Mouse (Mus musculus): ENCODE data around the gene Tas1r1.

The Tas1r1 gene

GRCm38 (mm10) chr4:152009076-152010051, 29.0 kb downstream of the Tas1r1 start:
- POLR2A ChIA-PET = interaction anchor here (0.6 to 7.9 kb wide), 68 partner anchors 8 to 468 kb away, joined by 3 to 79 read pairs (median 4); partner anchors contain the start of genes Phf13 (in 3 of the 4), Thap3 (in 3 of the 4), Zbtb48 (in 3 of the 4) and Nol9 (in 2 of the 4)
- CTCF ChIA-PET = interaction anchor here in 3 of 4 experiments (0.5 to 4.0 kb wide), 24 partner anchors 9 to 1926 kb away, joined by 3 to 17 read pairs (median 3); partner anchors contain the start of genes Nol9 (in 2 of the 3), Phf13 (in 2 of the 3), Tas1r1 (in 2 of the 3) and Camta1 (in 1 of the 3)

DNA sequence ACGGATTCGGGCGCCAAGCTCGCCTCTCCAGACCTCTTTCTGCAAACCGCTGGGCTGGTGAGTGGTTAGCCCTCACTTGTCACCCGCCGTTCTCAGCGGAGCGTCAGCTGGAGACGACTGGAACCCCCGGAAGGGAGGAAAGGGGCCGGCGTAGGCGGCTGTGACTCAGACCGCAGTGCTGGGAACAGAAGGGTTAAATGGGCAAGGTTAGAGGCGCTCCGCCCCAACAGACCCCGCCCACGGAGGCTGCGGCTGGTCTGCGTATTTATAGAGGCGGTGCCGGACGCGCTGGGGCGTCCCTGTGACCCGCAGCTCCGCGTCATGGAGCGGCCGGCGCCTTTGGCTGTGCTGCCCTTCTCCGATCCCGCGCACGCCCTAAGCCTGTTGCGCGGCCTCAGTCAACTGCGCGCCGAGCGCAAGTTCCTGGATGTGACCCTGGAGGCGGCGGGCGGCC, 29.7 kb downstream of the Tas1r1 start, which contains the start of gene Klhl21:
Klhl21 (plus strand) TSS at position 182 of the 454 bp plus-strand sequence.
- ChIA-PET POLR2A (interaction anchor here (0.5 to 7.9 kb wide), 64 partner anchors 9 to 900 kb away, joined by 3 to 79 read pairs (median 4); partner anchors contain the start of genes Phf13 (in 3 of the 4), Thap3 (in 3 of the 4), Zbtb48 (in 3 of the 4) and Nol9 (in 2 of the 4)), CTCF (interaction anchor here (0.6 to 4.0 kb wide), 21 partner anchors 9 to 147 kb away, joined by 3 to 17 read pairs (median 4); partner anchors contain the start of genes Nol9 (in 2 of the 4), Phf13 (in 2 of the 4), Tas1r1 (in 2 of the 4) and Camta1 (in 1 of the 4))

DNA sequence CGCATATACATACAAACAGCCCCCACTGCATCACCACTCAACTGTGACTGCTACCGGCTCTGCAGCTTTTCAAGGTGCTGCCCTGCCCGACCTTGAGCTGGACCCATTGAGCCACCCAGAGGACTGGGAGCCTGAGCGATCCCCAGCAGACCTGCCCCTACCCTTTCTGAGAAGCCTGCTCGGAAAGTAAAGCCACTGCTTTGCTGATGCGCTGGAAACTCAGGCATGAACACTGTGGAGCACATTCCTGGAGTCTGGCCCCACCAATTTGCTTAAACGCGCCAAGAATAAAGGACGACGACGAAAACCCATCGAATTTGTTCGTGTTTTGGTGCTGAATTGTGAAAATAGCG, 30.2 kb downstream of the Tas1r1 start:
- CTCF ChIA-PET = interaction anchor here (0.6 to 4.0 kb wide), 18 partner anchors 12 to 132 kb away, joined by 3 to 17 read pairs (median 4); partner anchors contain the start of genes Nol9 (in 2 of the 4), Tas1r1 (in 2 of the 4), Phf13 (in 1 of the 4) and Zbtb48 (in 1 of the 4)
- POLR2A ChIA-PET = interaction anchor here (0.5 to 7.9 kb wide), 57 partner anchors 9 to 899 kb away, joined by 3 to 79 read pairs (median 4); partner anchors contain the start of genes Phf13 (in 3 of the 4), Thap3 (in 3 of the 4), Zbtb48 (in 3 of the 4) and Nol9 (in 2 of the 4)

GRCm38 (mm10) chr4:152007481-152008147, 30.8 kb downstream of the Tas1r1 start:
- ChIA-PET CTCF (interaction anchor here in 3 of 4 experiments (0.6 to 4.0 kb wide), 11 partner anchors 11 to 130 kb away, joined by 3 to 17 read pairs (median 4); partner anchors contain the start of genes Nol9 (in 2 of the 3), Tas1r1 (in 2 of the 3) and Phf13 (in 1 of the 3)), POLR2A (interaction anchor here in 3 of 4 experiments (0.7 to 7.9 kb wide), 37 partner anchors 8 to 146 kb away, joined by 3 to 79 read pairs (median 7); partner anchors contain the start of genes Phf13 (in 3 of the 3), Zbtb48 (in 3 of the 3), Thap3 (in 2 of the 3) and Camta1 (in 1 of the 3))

GRCm38 (mm10) chr4:152006812-152007211, 31.6 kb downstream of the Tas1r1 start:
- CTCF ChIA-PET = interaction anchor here in 3 of 4 experiments (0.6 to 4.0 kb wide), 13 partner anchors 10 to 147 kb away, joined by 3 to 17 read pairs (median 4); partner anchors contain the start of genes Phf13 (in 2 of the 3) and Thap3 (in 1 of the 3)
- POLR2A ChIA-PET = interaction anchor here in 3 of 4 experiments (0.6 to 7.9 kb wide), 18 partner anchors 9 to 602 kb away, joined by 3 to 79 read pairs (median 10); partner anchors contain the start of genes Phf13 (in 3 of the 3), Thap3 (in 2 of the 3), Nol9 (in 1 of the 3) and Tas1r1 (in 1 of the 3)

GRCm38 (mm10) chr4:152006137-152006536, 32.2 kb downstream of the Tas1r1 start:
- CTCF ChIA-PET = interaction anchor here (0.8 to 4.0 kb wide), 17 partner anchors 10 to 148 kb away, joined by 3 to 17 read pairs (median 3); partner anchors contain the start of genes Phf13 (in 3 of the 4), Camta1 (in 1 of the 4) and Thap3 (in 1 of the 4)
- POLR2A ChIA-PET = interaction anchor here in 2 of 4 experiments (0.8 to 7.9 kb wide), 11 partner anchors 10 to 25 kb away, joined by 3 to 78 read pairs (median 9); partner anchors contain the start of genes Phf13 (in 2 of the 2), Thap3 (in 2 of the 2) and Zbtb48 (in 1 of the 2)

GRCm38 (mm10) chr4:152002063-152002462, 36.3 kb downstream of the Tas1r1 start:
- ChIA-PET POLR2A (interaction anchor here in 1 of 4 experiments (0.6 kb wide), 1 partner anchor 12 kb away, joined by 3 read pairs; no protein-coding TSS in a partner anchor), CTCF (interaction anchor here in 1 of 4 experiments (0.6 kb wide), 2 partner anchors 58 to 190 kb away, joined by 3 read pairs; no protein-coding TSS in a partner anchor)

DNA sequence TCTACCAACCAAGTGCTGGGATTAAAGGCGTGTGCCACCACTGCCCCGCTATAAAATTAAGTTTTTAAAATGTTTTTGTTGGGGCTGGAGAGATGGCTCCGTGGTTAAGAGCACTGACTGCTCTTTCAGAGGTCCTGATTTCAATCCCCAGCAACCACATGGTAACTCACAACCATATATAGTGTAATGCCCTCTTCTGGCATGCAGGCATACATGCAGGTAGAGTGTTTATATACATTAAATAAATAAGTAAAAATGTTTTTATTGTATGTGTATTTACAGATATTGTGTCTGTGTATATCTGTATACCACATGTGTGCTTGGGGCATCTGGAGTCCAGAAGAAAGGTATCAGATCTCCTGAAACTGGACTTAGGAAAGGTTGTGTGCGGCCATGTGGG, 37.0 kb downstream of the Tas1r1 start:
- ChIA-PET CTCF (interaction anchor here in 2 of 4 experiments (0.6 to 1.8 kb wide), 3 partner anchors 12 to 212 kb away, joined by 3 to 19 read pairs (median 5); partner anchors contain the start of gene Thap3 (in 1 of the 2)), POLR2A (no interaction called here)

DNA sequence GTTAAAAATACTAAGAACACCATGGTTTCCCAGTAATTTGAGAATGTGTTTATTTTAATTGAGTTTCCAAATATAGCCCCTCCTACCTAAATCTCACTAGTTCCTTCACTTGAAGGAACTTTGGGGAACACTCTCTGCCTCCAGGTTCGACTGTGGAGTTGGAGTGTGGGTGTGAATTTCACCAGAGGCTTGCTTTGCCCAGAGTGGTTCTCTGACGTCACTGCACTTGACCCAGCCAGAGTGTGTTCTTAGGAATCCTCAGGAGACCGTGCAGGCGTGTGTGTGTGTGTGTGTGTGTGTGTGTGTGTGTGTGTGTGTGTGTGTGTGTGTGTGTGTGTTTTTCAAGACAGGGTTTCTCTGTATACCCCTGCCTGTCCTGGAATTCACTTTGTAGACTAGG, 37.5 kb downstream of the Tas1r1 start:
- CTCF ChIA-PET = interaction anchor here in 2 of 4 experiments (0.6 to 1.8 kb wide), 2 partner anchors 12 to 211 kb away, joined by 3 to 5 read pairs; partner anchors contain the start of gene Thap3 (in 1 of the 2)

DNA sequence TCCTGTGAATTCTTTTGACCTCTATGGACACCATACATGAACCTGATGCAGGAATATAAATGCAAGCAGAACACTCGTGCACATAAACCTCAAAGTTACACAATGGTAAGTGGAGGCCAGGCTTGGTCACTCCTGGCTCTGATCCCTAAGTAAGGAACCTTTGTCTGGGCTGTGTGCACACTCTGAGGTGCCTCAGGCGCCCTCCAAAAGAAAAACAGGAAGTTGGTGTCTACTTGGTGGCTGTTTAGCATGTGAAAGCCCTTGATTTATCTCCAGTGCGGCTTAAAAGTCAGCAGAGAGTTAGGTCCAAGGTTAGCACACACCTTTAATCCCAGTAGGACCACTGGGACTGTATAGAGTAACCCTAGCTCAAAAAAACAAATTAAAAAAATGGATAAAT, 38.9 kb downstream of the Tas1r1 start:
- ChIA-PET POLR2A (interaction anchor here in 2 of 4 experiments (1.1 to 3.3 kb wide), 4 partner anchors 9 to 29 kb away, joined by 3 to 17 read pairs (median 9); partner anchors contain the start of gene Klhl21 (in 2 of the 2)), CTCF (interaction anchor here in 3 of 4 experiments (0.6 to 1.0 kb wide), 4 partner anchors 10 to 1776 kb away, joined by 3 read pairs; no protein-coding TSS in a partner anchor)

More for the DNA sequence above, 37.5 kb downstream of the Tas1r1 start:
- POLR2A ChIA-PET = interaction anchor here in 2 of 4 experiments (0.6 to 3.3 kb wide), 4 partner anchors 8 to 340 kb away, joined by 3 to 17 read pairs (median 8); partner anchors contain the start of gene Klhl21 (in 2 of the 2)

GRCm38 (mm10) chr4:151997701-151998100, 40.7 kb downstream of the Tas1r1 start:
- ChIA-PET CTCF (interaction anchor here in 1 of 4 experiments (0.6 kb wide), 1 partner anchor 140 kb away, joined by 3 read pairs; no protein-coding TSS in a partner anchor), POLR2A (interaction anchor here in 2 of 4 experiments (1.0 to 4.8 kb wide), 4 partner anchors 10 to 16 kb away, joined by 3 to 45 read pairs (median 14); partner anchors contain the start of gene Klhl21 (in 2 of the 2))

- CTCF ChIA-PET = interaction anchor here (0.7 to 1.6 kb wide), 17 partner anchors 9 to 157 kb away, joined by 3 to 14 read pairs (median 4); partner anchors contain the start of genes Klhl21 (in 2 of the 4), Dnajc11 (in 1 of the 4) and Nol9 (in 1 of the 4)
- POLR2A ChIA-PET = interaction anchor here in 3 of 4 experiments (0.6 to 4.8 kb wide), 29 partner anchors 9 to 1319 kb away, joined by 3 to 45 read pairs (median 4); partner anchors contain the start of genes Klhl21 (in 3 of the 3), Zbtb48 (in 2 of the 3) and Rpl22 (in 1 of the 3)
Observed at GRCm38 (mm10) chr4:151996951-151997222, 41.5 kb downstream of the Tas1r1 start.

- CTCF ChIA-PET = interaction anchor here (0.5 to 1.6 kb wide), 30 partner anchors 10 to 1630 kb away, joined by 3 to 14 read pairs (median 4); partner anchors contain the start of genes Dnajc11 (in 2 of the 4), Klhl21 (in 2 of the 4) and Nol9 (in 2 of the 4)
- POLR2A ChIA-PET = interaction anchor here in 3 of 4 experiments (0.6 to 4.8 kb wide), 50 partner anchors 8 to 1934 kb away, joined by 3 to 45 read pairs (median 4); partner anchors contain the start of genes Klhl21 (in 3 of the 3), Zbtb48 (in 2 of the 3) and Rpl22 (in 1 of the 3)
Observed at GRCm38 (mm10) chr4:151996173-151996950, 42.0 kb downstream of the Tas1r1 start, which contains the start of gene Phf13. Gene Phf13 (minus strand): TSS chr4:151996258.

- ChIA-PET CTCF (interaction anchor here (0.5 to 1.6 kb wide), 22 partner anchors 10 to 899 kb away, joined by 3 to 14 read pairs (median 4); partner anchors contain the start of genes Klhl21 (in 2 of the 4), Nol9 (in 2 of the 4) and Dnajc11 (in 1 of the 4)), POLR2A (interaction anchor here in 3 of 4 experiments (0.6 to 4.8 kb wide), 32 partner anchors 8 to 887 kb away, joined by 3 to 45 read pairs (median 4); partner anchors contain the start of genes Klhl21 (in 3 of the 3) and Zbtb48 (in 2 of the 3))
Observed at GRCm38 (mm10) chr4:151995371-151996172, 42.8 kb downstream of the Tas1r1 start.
